Mouse (Mus musculus) cerebellum, adult 2 months (tissue): ENCODE measurements at regions not wholly inside any gene's neighbourhood (a gene's known extent, or its start where the extent isn't known, plus 50 kb on each side); places are given as distances from the start of the nearest gene placed in this dataset.

ENCODE experiments used
- DNase-seq, 2 experiments: peaks; one replicate each; pipeline ENCODE4 v3.0.0; 2021
- H3K27ac ChIP-seq: fragments of 200-500 bp; 2 replicates; pipeline ENCODE4 v1.5.1; 2012; ENCODE audit warnings: low read length, control low read depth, inconsistent platforms; ENCODE audit not compliant: insufficient read depth
- H3K27me3 ChIP-seq: fragments of 200-500 bp; 2 replicates; pipeline ENCODE4 v1.6.1; 2012; ENCODE audit warnings: inconsistent platforms, mild to moderate bottlenecking, low read length, moderate library complexity; ENCODE audit not compliant: control insufficient read depth, insufficient read depth
- H3K4me1 ChIP-seq: fragments of 200-500 bp; 2 replicates; pipeline ENCODE4 v1.6.1; 2011; ENCODE audit warnings: low read length; ENCODE audit not compliant: control insufficient read depth, insufficient read depth
- H3K4me3 ChIP-seq: fragments of 200-500 bp; replicated peaks from 2 replicates; pipeline ENCODE3; 2011; ENCODE audit warnings: mild to moderate bottlenecking, low read depth, low read length, control low read depth; ENCODE audit not compliant: insufficient read depth
- CTCF ChIP-seq: fragments of 200-500 bp; IDR thresholded peaks from 2 replicates; pipeline ENCODE4 v1.5.1; 2011; ENCODE audit warnings: low read depth, mild to moderate bottlenecking, control low read depth, low read length, moderate library complexity, borderline replicate concordance; ENCODE audit not compliant: insufficient read depth
- POLR2A ChIP-seq: fragments of 200-500 bp; IDR thresholded peaks from 2 replicates; pipeline ENCODE4 v1.6.1; 2011; ENCODE audit warnings: low read length, control low read depth, borderline replicate concordance; ENCODE audit not compliant: insufficient read depth
- WGBS: fragments of 180-500 bp; shearing (Covaris S2); methylation state at CpG from one replicate; pipeline ENCODE4 v1.1.7; 2018; 5-methylcytosine and 5-hydroxymethylcytosine counted together

DNA sequence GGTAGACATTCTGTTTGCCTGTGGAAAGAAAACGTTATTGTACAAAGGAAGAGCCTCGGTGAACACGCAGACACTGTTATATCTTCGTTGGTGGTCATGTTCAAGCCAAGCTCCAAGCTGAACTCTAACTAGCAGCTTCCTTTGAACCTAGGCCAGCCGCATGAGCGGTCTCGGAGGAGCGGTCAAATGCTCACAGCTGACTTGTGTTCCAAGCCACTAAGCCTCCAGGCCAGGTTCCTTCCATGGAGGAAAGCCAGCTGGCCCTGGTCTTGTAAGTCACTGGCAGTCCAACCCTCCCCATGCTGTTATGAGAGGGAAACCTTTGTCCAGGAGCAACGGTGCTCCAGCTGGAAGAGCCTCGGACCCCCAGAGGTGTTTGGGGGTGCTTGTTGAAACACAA lies 194.5 kb upstream of the Pkdcc start:
- WGBS, result 4% methylated on average over 10 of the region's 10 CpGs
- no peak overlapping the region for H3K4me3 ChIP-seq
- H3K4me1 ChIP-seq, result peaks cover 9% of the 10 kb centered on the region; the same call in 1 of the 2 replicates
- peak; percentile 62 to 79 for DNase-seq
- H3K27ac ChIP-seq, result no peak overlapping the region
- no peaks in the 10 kb centered on the region for H3K27me3 ChIP-seq
- TF ChIP-seq POLR2A, result no peak
- no peak for TF ChIP-seq CTCF

DNA sequence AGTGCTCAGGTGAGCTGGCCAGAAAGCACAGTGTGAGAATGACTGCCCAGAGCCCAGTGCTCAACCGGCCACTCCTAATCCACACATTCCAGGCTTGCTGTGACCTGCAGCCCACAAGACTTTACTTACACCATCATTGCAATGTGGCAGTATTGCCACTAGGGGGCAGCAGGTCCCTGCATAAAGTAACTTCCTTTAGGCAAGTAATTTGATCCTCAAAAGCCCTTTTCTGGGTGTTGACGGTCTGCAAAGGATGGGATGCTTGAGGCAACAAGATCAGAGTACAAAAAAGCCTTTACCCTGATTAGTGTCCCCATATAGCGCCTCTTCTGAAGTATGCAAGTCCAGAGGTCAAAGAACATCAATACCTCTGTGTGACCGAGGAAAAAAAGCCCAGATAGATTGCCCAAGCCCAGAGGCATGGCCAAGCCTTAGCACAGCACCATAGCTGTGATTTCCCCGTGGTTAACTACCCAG lies 189.7 kb upstream of the Pkdcc start:
- H3K4me1 ChIP-seq, result 0 out of 2 replicates have a peak, but pooled peaks cover 6% of the 10 kb centered on the region
- WGBS, result 16% methylated on average over 5 of the region's 5 CpGs
- peak; percentile 73 for TF ChIP-seq CTCF
- no peak for TF ChIP-seq POLR2A

DNA sequence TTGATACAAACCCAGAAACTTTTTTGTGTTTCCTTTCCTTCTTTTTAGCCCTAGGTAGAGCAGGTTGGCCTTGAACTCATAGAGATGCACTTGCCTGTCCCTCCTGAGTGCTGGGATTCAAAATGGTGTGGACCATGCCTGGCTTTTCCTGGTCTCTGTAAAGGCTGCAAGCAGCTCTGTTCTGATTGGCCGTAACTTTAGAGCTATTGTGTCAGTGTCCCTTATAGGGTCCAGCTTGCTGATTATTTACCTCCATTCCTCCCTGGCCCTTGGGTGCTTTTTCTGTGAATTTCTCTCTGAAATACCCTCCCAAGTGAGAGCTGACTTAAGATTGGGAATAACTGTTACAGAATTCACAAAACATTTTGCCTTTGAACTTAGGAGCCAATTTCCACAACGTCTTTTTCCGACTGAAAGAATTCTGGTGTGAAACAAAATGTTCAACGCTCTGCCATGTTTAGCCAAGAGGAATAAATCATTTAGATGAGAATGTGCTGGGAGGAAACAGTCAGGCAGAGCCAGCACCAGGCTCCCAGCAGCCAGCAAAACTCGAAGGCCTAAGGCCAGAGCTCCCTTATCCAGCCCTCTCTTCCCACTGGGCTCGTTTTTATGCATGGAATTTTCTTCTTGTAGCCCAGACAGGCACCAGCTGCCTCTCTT lies 180.0 kb upstream of the Pkdcc start:
- no peak for TF ChIP-seq POLR2A
- no peak for TF ChIP-seq CTCF
- DNase-seq, result no peak
- Histone ChIP-seq H3K27ac (no peak overlapping the region), H3K27me3 (no peaks in the 10 kb centered on the region), H3K4me1 (no peaks in the 10 kb centered on the region), H3K4me3 (no peak overlapping the region)
- 30% methylated on average over 6 of the region's 6 CpGs for WGBS

More for the DNA sequence above, 189.7 kb upstream of the Pkdcc start:
- DNase-seq, result peak; percentile 59 to 73
- H3K27ac ChIP-seq, result no peak overlapping the region
- H3K4me3 ChIP-seq, result no peak overlapping the region
- no peaks in the 10 kb centered on the region for H3K27me3 ChIP-seq

DNA sequence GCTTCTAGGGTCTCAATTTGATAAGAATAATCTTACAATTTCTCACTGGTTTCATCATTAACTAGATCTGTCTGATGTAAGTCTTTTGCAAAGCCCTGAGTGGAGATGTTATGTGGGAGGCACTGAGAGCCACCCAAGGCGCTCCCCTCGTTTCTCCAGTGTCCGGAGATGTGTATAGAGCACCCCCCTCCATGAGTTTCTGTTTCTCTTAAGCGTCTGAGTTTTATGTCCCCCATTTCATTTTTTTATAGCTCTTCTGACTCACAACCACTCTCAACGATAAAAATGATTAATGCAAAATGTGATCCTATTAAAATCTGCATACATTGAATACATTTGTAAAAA lies 179.5 kb upstream of the Pkdcc start:
- 83% methylated on average over 5 of the region's 5 CpGs for WGBS
- H3K27ac ChIP-seq, result no peak overlapping the region
- no peaks in the 10 kb centered on the region for H3K4me1 ChIP-seq
- no peak for DNase-seq
- TF ChIP-seq POLR2A (no peak), CTCF (no peak)
- H3K27me3 ChIP-seq, result no peaks in the 10 kb centered on the region
- no peak overlapping the region for H3K4me3 ChIP-seq

DNA sequence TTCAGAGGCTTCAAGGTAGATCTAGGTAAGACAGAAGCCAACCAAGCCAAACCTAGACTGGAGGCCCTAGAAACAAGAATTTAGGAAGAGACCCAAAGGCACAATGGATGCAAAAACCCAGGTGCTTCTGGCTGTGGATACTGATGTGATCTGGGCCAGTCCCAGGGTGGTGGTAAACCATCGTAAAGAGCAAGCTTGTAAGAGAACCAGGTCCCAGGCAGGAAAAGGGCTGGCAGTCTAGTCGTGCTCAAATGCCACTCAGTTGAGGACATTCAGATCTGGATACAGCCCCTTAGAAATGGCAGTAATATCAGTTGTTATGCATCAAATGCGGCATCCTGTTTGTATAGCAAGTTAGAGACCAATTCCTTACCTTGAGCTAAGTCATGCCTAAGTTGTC lies 175.5 kb upstream of the Pkdcc start:
- Histone ChIP-seq H3K27ac (no peak overlapping the region), H3K4me3 (no peak overlapping the region), H3K4me1 (no peaks in the 10 kb centered on the region), H3K27me3 (no peaks in the 10 kb centered on the region)
- WGBS, result 90% methylated on average over 3 of the region's 3 CpGs
- no peak for DNase-seq
- TF ChIP-seq POLR2A (no peak), CTCF (no peak)

DNA sequence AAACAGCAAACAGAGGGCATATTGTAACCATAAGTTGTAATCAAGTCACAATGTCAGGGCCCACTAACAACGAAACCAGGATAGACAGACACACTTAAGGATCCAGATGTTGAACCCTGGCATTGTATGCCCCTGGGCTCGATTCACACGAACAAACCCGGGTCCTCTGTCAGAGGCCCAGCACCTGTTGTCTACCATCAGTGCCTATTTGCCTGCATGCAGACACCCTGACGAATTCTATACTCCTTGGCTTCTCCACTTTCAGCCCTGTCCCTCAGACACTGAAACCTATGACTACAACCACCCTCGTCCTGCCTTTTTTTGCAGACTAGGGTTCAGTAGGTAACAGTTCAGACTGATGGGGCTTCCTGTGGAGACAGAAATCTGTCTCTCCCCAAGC lies 170.6 kb upstream of the Pkdcc start:
- no peak for TF ChIP-seq POLR2A
- no peak for TF ChIP-seq CTCF
- Histone ChIP-seq H3K4me1 (no peaks in the 10 kb centered on the region), H3K4me3 (no peak overlapping the region), H3K27ac (no peak overlapping the region), H3K27me3 (no peaks in the 10 kb centered on the region)
- 73% methylated on average over 6 of the region's 6 CpGs for WGBS
- no peak for DNase-seq

DNA sequence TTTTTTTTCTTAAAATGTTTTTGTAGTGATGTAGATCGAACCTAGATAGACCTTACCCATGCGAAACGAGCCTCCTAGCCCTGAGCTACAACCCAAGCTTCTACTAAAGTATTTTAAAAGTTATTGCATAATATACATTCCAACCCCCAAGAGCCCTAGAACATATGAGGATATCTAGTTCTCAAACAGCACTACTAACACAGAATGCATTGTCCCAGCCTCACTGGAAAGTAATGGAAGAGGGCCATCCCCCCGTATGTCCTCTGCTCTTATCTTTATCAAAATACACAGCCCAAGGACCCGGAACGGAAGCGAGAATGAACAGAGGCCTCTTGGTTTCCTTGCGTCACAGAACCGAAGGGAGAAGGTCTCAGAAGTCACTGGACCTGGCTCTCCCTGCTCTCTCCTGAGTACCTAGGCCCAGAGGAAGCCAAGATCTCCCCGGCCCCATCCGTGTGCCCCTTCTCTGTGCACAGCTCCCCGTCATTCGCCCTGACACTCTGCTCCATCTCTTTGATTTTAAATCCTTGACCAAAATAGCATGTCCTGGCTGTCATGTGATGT lies 165.0 kb upstream of the Pkdcc start:
- DNase-seq, result no peak
- TF ChIP-seq POLR2A, result no peak
- no peak for TF ChIP-seq CTCF
- 94% methylated on average over 13 of the region's 13 CpGs for WGBS
- Histone ChIP-seq H3K4me3 (no peak overlapping the region), H3K27me3 (no peaks in the 10 kb centered on the region), H3K4me1 (no peaks in the 10 kb centered on the region), H3K27ac (no peak overlapping the region)

DNA sequence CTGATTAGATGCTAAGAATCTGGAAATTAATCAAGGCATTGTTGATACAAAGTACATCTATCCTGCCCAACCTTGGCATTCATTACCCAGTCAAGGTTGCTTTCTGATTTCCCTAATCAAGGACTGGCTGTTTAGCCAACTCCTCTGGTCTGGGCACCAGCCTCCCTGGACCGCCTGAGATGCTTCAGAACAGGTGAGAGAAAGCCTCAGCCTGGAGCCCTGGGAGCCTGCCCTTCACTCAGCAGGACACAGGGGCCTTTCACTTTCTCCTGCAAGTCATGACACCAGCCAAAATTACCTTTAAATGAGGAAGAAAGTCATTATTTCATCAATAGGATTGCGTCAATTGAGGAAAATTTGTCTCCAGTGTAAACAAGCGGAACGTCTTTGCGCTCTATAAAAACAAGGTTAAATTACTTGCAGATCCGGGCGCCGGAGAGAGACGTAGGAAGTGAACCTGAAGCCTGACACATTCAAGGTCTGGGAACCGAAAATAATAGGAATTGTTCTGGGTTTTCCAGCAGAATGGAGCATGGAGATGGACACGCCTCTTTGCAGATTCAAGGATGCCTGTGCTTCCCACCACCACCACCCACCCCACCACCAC lies 164.4 kb upstream of the Pkdcc start:
- H3K4me3 ChIP-seq, result no peak overlapping the region
- DNase-seq, result no peak
- no peak for TF ChIP-seq POLR2A
- no peak for TF ChIP-seq CTCF
- H3K27ac ChIP-seq, result no peak overlapping the region
- no peaks in the 10 kb centered on the region for H3K4me1 ChIP-seq
- 78% methylated on average over 11 of the region's 11 CpGs for WGBS
- H3K27me3 ChIP-seq, result no peaks in the 10 kb centered on the region
